Mouse (Mus musculus): Measurements from ENCODE around the gene Nnmt.

Gene Nnmt

GRCm38 (mm10) chr9:48635576-48636350, 30.8 kb upstream of the Nnmt start:
- no peak for DNase-seq

- DNase-seq: no peak
These were observed 28.2 kb upstream of the Nnmt start for GRCm38 (mm10) chr9:48633147-48633546.

- DNase-seq: no peak
These were observed 14.3 kb upstream of the Nnmt start for GRCm38 (mm10) chr9:48619268-48619667.

DNA sequence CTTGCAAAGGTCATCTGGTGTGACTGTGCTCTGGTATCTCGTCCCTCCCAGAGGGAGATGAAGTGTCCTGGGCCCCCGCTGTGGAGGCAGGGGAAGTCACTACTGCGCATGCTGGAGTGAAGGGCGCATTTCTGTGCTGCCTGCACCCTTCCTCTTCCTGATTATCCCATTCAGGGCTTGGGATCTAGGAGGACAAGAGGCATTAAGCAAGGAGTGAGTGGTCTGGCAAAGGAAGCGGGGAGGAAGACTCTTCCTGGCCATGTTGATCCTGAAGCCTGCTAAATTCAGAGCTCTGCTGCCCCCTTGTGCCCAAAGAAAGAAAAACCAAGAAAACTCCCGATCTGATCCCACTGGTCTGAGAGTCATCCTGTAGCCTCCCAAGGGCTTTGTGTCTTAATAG, 13.6 kb upstream of the Nnmt start:
- peak; percentile 72 to 78 for DNase-seq

GRCm38 (mm10) chr9:48618111-48618510, 13.2 kb upstream of the Nnmt start:
- DNase-seq: peak in 1 of 2 experiments; percentile 25

DNA sequence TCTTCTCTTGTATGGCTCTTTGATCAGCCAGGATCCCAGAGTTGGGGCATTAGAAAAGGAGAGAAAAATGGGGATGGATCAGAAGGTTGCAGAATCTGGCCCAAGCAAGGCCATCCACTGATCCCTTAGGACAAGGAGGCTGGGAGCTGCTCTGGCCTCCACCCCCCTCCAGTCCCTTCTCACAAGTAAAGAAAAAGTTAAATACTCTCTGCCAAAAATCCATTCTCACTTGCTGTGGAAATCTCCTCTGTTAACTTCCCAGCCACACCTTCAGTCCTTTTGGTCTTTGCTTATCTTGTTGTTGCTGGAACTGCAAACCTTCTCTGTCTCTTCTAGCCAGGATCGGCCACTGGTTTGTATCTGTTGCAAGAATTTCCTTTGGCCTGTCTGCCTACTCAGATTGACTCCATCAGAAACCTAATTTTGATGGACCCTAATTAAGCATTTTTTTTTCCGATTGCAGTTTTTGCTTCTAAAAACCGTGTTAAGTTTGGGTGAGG, 12.6 kb upstream of the Nnmt start:
- DNase-seq: no peak

GRCm38 (mm10) chr9:48613221-48613620, 8.3 kb upstream of the Nnmt start:
- no peak for DNase-seq

DNA sequence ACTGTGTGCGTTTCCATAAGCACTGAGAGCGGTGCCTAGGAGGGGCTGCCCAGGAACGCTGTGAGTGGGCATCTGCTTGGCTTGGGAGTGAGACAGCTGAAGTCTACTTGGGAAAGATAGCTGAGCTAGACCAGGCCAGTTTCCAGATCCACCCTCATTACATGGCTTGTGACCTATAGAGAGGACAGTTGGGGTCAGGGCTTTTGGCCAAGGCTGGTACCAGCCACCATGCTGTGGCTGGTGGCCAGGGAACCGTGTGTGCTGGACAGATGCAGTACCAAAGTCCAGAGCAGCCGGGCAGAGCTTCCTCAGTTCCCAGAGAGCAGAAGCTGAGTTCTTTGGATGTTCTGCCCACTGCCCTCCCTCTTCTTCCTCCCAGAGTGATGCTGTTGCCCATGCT, 7.6 kb upstream of the Nnmt start:
- no peak for DNase-seq

- no peak for DNase-seq
These were observed 6.1 kb upstream of the Nnmt start for GRCm38 (mm10) chr9:48611032-48611431.

GRCm38 (mm10) chr9:48609734-48610133, 4.8 kb upstream of the Nnmt start:
- no peak for DNase-seq

GRCm38 (mm10) chr9:48607417-48607816, 2.5 kb upstream of the Nnmt start:
- DNase-seq: no peak

DNA sequence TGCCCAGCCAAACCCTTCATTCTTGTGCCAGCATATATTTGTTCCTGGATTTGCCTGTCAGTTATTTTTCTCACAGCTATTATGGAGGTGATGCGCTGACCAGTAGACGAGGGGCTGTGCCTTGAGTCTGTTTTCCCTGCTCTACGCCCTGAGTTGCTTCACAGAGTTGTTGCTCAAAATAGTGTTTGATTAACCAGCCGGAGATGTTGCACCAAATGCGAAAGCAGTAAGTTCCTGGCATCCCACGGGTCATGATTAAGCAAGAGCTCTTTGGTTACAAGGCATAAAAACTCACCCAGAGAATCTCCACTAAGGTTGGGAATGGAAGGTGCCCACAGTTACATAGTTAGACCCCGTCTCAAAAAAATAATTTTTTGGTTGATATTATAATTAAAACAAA, 1.2 kb upstream of the Nnmt start:
- no peak for DNase-seq

DNA sequence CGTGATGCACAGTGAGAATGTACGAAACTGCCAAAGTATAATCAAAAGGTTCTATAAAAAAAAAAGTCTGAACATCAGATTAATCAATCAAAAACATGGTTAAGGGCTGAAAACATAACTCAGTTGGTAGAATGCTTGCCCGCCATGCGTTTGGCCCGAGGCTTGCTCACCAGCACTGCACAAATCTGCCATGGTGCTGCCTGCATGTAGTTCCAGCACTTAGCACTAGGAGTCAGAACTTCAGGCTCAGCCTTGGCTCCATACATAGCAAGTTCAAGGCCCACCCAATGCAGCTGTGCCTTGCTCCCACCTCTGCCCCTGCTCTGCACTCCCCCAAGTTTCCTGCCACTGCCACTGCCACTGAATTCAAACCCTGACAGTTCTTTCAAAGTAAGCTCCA, 744 bp upstream of the Nnmt start:
- DNase-seq: no peak

- no peak for DNase-seq
These were observed 727 bp downstream of the Nnmt start for GRCm38 (mm10) chr9:48604226-48604625.

DNA sequence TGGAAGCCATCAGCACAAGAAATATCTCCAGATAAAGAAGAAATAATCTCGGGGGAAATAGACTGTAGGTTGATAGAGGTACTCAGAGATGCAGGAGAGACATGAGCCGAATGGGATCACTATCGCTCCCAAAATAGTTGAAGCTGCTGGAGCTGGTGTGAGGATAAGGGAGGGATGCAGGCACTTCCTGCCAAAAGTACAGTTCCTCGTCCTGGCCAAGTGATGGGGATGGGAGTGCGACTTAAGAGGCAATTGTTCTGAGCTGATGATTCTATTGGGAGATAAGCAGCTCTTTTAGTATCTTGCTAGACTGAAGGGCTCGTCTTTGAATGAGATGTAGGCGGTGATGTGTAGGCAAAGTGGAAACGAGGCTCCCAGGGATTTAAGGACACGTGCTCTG, 4.1 kb downstream of the Nnmt start:
- no peak for DNase-seq

- no peak for DNase-seq
These were observed 4.9 kb downstream of the Nnmt start for GRCm38 (mm10) chr9:48600066-48600465.

DNA sequence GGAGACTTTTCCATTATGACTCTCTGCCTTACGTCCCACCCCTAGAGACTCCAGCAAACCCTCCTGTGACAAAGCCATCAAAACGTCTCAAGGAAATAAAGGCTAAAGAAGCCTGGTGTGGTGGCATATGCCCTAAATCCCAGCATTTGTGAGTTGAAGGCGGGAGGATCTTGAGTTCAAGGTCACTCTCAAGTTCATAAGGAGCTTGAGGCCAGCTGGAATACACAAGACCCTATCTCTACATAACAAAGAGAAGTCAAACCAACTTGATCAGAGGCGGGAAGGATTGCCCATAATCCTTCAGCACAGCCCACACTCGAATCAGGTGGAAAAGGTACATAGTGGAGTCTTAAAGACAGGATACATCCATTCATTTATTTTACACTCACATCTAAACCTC, 7.5 kb downstream of the Nnmt start:
- DNase-seq: no peak

GRCm38 (mm10) chr9:48596924-48597323, 8.0 kb downstream of the Nnmt start:
- no peak for DNase-seq

GRCm38 (mm10) chr9:48593915-48594314, 11.0 kb downstream of the Nnmt start:
- DNase-seq: no peak

GRCm38 (mm10) chr9:48590606-48591005, 14.3 kb downstream of the Nnmt start:
- DNase-seq: no peak

- DNase-seq: peak; percentile 78 to 83
These were observed 18.6 kb downstream of the Nnmt start for GRCm38 (mm10) chr9:48586332-48586731.

GRCm38 (mm10) chr9:48580808-48581207, 24.1 kb downstream of the Nnmt start:
- no peak for DNase-seq

DNA sequence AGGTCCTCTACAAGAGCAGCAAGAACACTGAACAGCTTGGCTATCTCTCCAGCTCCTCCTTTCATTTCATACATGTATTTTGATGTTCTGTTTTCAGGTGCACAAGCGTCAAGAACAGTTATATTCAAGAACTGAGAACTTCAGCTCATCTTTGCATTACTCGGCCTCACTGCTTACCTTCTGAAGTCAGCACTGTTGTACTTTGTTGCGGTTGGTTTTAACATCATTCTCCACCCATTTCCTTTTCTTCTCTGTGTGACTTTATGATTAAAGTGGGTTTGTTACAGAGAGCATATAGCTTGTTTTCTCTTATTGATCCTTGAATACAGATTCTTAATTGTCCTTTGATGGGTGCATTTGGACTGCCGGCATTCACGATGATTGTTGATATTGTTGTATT, 42.6 kb downstream of the Nnmt start:
- DNase-seq: no peak

DNA sequence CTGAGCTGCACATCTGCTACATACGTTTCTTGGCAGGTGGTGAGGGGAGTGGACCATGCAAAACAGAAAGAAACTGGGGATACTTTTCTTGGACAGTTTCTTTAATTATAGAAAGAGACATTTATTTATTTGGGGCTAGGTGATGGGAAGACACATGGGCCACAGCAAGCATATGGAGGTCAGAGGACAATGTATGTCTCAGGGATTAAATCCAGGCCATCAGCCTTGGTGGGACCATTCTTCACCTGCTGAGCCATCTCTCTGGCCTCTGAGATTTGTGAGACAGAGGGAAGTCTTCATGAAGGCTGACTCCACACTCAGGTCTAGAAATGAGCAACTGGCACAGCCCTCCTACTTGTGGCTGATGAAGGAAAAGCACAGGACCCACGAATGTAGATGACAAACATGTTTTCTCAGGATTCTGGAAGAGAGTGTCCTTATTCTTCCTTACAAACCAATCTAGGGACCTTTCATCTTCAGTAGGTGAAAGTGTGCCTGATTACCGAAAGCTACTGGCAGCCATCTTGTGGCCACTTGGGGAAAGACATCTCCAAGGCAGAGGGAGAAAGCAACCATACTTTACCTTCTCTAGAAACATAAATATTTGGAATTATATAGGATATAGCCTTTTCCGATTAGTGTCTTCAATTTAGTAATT, 45.3 kb downstream of the Nnmt start:
- DNase-seq: peak; percentile 72 to 74

Measured in kidney, postnatal 4 days (tissue).